Mouse (Mus musculus) adrenal gland, adult 18-20 months (tissue): ENCODE results near the gene AI413582. TPM values are rescaled to one million over a fixed set of nuclear protein-coding genes. Genes with fewer than 3 reads are reported as not detected.
A peak's percentile ranks its signal among the peaks of the same experiment; 100 is the strongest.

Experiments used
- DNase-seq, 2 experiments: peaks; one replicate each; pipeline ENCODE4 v3.0.0; 2021 to 2022; ENCODE audit warnings: low spot score in 2 of 2
- total RNA-seq, 2 experiments: library from RNA; stranded (reverse); gene quantifications; 1 replicate in 1 of 2; 2 replicates in 1 of 2; pipeline ENCODE4 v1.2.3; 2021

AI413582 gene
- total RNA-seq, 2 experiments from 2014 or later = 20.1 to 21.7 TPM

DNA sequence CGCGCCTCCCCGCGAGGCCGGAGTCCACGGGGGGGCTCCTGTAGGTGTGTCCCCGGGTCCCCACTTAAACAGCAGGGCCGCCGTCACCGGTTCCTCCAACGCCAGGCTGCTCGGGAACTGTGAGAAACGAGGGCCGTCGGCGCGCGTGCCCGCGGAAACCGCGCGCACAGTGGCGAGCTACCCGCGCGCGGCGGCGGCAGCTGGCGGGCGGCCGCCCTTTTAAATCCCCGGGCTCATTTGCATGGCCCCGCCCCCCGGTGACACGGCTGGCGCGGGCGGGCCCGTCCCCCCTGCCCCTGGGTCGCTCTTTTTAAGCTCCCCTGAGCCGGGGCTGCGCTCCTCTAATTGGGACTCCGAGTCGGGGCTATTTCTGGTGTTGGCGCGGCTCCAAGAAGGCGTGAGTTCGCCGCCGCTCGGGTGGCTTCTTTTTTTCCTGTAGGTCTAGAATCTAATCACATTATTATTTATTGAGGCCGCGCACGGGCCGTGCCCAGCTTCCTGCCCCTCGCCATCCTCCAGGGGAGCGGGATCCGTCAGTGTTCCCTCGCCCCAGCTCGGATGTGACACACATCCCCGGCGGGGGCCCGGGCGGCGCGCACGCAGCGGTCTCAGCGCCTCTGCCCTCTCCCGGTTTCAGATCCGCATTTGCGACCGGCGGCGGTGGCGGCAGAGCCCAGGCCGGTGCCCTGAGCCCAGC lies 9.1 kb downstream of the AI413582 start, which contains the start of gene Hmga1:
TSS of gene Hmga1 (plus strand) at position 183 of the 697 bp plus-strand sequence.
- peak; percentile 84 to 89 for DNase-seq

DNA sequence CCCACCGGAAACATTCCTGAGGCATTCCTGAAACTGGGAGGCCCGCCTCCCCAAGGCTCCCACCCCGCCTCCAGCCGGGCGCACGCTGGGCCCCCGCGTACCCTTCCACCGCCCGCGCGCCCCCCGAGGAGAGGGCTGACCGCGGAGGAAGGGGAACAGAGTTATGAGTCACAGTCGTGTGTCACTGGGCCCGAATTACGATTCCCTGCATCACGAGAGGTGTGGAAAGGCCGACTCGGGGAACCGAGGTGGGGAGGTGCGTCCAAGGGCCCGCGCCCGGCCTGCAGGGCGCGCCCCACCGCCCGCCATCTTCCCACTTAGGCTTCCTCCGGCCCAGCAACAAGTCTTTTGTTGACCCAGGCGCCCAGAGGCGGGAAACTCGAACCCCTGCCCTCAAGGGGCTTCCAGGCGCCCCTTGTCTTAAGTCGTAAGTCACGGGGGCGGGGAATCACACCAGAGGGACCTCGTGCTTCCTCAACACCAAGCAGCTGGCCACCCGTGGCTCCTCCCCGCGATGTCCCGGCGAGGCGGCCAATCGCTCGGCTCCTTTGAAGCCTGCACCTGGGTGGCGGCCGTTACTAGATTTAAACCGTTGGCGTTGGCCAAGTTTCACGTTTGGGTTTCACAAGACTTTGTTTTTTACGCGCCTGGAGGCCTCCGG lies 9.9 kb downstream of the AI413582 start:
- DNase-seq = peak; percentile 56 to 58

- peak in 1 of 2 experiments; percentile 57 for DNase-seq
Observed at GRCm38 (mm10) chr17:27555075-27555511, 10.5 kb downstream of the AI413582 start.

- DNase-seq = no peak
Observed at GRCm38 (mm10) chr17:27554062-27554960, 11.2 kb downstream of the AI413582 start.

DNA sequence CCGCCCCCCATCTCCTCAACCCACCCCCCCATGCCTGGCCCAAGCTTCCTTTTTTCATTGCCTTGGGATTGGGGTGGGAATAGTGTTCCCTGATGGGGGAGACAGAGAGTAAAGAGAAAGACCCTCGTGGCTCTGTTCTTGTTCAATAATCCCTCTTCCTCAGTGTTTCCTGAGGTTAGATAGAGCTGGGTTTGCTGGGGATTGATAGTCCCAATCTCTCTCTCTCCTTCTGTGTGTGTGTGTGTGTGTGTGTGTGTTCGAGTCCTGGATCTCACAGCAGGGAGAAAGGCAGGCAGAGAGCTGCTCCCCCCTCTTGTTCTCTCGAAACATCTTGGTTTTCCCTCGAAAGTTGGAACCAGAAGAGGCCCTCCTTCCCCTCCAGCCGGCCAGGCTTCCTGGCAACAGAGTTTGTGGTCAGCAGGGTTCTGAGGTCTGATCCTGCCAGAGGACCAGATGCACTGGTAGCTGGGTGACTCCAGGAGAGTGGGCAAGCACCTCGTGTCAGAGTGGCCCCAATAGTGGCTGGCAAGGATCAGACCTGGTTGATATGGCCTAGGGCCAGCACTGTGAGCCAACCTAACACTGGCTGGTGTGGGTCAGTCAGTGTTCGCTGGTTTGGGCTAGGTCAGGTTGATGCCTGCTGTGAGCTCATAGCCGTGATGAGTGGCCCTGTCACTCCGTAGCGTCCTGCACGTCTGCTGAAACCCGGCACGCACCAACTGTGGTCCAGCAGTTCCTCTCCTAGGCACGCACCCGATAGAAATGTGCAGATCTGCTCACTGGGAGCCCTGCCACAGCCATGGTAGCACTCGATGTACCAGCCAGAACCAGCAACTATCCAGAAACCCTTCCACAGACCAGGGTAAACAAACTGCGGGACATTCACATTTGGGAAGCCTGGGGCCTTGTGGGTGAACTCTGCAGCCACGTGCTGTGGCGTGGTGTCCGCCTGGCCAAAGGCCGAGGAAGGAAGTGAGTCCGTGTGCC lies 13.0 kb downstream of the AI413582 start:
- no peak for DNase-seq

DNA sequence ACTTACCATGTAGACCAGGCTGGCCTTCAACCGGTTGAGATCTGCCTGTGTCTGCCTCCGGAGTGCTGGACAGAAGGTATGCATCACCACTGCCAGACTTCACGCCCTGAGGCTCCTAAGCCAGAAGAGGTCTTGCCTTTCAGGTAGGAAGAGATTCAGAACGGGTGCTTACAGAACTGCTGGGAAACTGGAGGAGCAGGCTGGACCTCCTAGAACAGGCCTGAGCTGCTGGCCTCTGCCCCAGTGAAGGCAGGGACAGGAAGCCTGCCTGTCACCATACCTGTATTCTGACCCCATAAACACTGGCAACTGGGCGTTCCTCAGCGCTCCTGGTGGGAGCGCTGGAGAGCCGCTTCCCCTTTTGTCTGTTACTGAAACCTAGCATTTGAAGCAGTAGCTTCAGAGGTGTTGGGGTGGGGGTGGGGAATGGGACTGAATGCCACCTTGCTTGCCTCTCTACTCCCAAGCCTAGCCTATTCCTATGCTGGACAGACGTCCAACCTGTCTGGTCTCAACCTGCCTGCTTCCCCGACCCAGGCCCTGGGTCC lies 14.1 kb downstream of the AI413582 start:
- no peak for DNase-seq

DNA sequence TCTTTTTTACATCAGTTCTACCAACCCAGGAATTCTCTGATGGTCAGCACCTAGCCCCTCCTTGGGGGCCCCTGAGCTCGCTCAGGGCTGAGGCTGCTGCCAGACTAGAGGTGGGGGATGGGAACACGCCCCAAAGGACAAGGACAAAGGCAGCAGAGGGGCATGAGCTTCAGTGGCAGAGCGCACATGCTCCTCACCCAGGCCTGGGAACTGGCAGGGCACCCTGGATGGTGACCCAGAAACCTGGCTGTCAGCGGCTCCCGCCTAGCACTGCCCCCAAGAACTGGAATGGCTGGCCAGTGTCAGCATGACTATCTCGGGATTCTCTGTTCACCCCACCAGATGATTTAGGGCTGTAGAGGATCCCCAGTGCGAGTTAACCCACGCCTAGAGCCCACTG lies 16.3 kb downstream of the AI413582 start:
- no peak for DNase-seq

DNA sequence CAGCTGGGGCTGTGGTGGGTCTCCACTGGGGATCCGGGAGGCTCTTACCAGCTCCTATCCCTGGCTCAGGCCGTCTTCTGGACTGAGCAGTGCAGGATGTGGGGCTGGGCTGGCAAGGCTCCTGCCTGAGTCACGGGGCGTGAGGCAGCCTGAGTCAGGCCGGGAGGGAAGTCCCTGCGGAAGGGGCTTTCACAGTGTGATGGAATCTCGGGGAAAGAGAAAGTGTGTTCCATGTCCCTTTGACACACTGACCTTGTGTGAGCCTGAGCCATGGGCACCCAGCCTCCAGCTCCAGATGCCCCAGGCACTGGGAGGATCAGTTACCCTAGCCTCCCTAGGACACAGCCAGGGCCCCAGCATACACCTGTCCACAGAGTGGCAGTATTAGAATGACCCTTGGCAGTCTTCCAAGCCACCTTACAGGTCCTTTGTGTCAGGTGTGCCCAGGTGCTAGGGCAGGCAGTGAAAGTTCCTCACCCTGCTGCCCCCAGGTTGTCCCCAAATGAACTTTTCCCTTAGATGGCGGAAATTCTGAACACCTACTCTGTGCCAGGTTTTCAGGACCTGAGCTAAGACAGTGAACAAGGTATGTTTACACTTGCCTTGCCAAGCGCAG lies 18.2 kb downstream of the AI413582 start:
- peak; percentile 54 to 64 for DNase-seq

- no peak for DNase-seq
Observed at GRCm38 (mm10) chr17:27546574-27547085, 18.9 kb downstream of the AI413582 start.

GRCm38 (mm10) chr17:27545991-27546390 lies 19.6 kb downstream of the AI413582 start:
- DNase-seq = no peak

- no peak for DNase-seq
Observed at GRCm38 (mm10) chr17:27544551-27544950, 21.0 kb downstream of the AI413582 start.

- no peak for DNase-seq
Observed at GRCm38 (mm10) chr17:27541984-27542383, 23.6 kb downstream of the AI413582 start.

- DNase-seq = no peak
Observed at GRCm38 (mm10) chr17:27541261-27541660, 24.3 kb downstream of the AI413582 start.

GRCm38 (mm10) chr17:27534718-27535117 lies 30.8 kb downstream of the AI413582 start:
- DNase-seq = peak; percentile 94 to 95

- no peak for DNase-seq
Observed at GRCm38 (mm10) chr17:27533354-27533753, 32.2 kb downstream of the AI413582 start.

DNA sequence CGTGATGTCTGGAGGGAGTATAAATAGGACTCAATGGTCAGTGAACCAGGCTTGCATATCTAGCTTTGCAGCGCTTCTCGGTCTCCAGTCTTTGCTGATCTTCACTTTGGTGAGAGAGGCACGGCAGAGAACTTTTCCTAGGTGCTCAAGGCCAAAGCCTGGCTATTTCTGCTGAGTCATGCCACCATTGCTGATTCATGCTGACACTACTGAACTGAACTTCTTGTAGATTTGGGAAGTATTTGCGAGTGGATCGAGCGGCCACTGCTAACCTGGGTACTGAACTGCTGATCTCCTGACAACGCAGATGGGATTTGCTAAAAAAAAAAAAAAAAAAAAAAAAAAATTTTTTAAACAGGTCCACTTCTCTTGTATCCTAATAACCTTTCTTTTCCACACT lies 33.5 kb downstream of the AI413582 start:
- DNase-seq = no peak

DNA sequence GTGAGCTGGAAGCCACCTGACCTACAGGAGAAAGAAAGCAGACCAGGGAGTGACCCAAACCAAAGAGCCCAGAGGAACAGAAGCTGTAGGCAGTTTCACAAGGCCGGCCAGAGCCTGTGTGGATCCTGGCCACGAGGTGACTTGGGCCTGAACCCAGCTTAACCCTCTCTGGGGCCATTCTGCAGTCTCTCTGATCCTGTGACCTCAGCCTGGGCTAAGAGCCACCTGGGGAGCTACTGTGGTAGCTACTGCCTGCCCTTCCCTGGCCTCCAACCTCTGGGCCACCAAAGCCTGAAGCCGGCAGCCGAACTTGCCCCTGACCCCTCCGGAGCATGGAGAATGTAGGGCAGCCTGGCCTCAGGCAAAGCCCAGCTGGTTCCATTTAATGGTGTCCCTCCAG lies 36.8 kb downstream of the AI413582 start:
- no peak for DNase-seq

DNA sequence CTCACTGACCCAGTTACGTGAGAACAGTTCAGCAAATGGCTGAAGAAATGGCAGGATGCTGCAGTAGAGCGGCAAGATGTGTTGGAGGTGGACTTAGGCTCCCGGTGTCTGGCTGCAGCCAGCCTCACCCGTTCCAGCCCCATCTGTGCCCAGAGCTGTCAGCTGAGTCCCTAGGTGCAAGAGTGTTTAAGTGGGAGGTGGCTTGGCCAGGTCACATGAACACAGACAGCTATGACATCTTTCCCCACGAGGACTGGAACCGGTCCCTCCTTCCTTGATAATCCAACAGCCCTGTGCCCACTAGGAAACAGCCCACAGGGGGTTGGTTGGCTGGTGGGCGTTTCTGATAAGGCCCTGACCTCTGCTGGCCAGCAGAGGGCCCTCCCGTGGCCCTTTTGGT lies 37.5 kb downstream of the AI413582 start:
- no peak for DNase-seq

DNA sequence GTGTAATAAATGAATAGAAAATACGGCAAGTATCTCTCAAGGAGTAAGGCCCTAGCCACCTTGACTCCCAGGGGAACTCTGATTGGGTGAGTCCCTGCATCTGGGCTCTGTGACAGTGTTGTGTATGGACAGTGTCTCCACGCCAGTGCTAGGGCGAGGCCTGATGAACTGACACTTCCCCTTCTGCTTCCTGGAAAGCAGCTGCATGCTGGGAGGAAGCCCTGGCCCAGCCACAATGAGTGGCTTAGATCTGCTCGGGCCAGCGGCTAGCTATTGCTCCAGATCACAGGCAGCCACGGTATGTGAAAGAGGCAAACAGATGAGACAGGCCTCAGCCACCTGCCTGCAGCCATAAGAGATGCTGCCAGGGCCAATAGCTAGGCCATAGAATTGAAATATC lies 38.4 kb downstream of the AI413582 start:
- DNase-seq = no peak
